Mouse (Mus musculus): Measurements from ENCODE around the gene Stac. TPM values are rescaled to one million over a fixed set of nuclear protein-coding genes. Genes with fewer than 3 reads are reported as not detected.

The Stac gene
- polyA plus RNA-seq, 1 experiment from 2014 or later = 10.9 TPM

- Histone ChIP-seq H3K36me3 (no peaks in the 10 kb centered on the region), H3K9me3 (no peaks in the 10 kb centered on the region), H3K9ac (no peak overlapping the region), H3K27ac (replicated peaks) (no peak overlapping the region), H3K4me3 (no peak overlapping the region), H3K4me1 (replicated peaks) (no peaks in the 10 kb centered on the region), H3K27me3 (no peaks in the 10 kb centered on the region), H3K4me2 (no peak overlapping the region)
- WGBS = 78% methylated on average over 2 of the region's 2 CpGs
- ATAC-seq (ENCODE audit: low FRiP score, low read depth) = no peak
Measured at GRCm38 (mm10) chr9:111684170-111684569, 6.0 kb downstream of the Stac start.

DNA sequence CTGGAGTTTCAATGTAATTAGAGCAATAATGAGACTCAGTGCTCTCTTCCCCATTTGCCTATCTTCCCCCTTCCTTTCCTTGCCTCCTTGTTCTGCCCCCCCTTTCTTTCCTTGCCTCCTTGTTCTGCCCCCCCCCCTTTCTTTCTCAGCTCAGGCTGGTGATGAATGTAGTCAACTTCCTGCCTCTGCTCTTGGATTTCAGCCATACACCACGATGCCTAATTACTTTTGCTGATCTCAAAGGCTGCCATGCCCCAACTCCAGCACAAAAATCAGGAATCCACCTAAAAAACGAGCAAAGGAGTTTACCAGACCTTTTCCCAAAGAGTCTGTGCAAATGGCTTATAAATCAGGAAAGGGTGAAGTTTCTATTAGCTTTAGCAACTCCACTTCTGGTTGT is 10.6 kb downstream of the Stac start:
- H3K27me3 ChIP-seq = no peaks in the 10 kb centered on the region
- 30% methylated on average over 2 of the region's 2 CpGs for WGBS
- no peak overlapping the region for H3K4me3 ChIP-seq
- H3K4me2 ChIP-seq = no peak overlapping the region
- no peaks in the 10 kb centered on the region for H3K4me1 ChIP-seq (replicated peaks)
- H3K27ac ChIP-seq (replicated peaks) = no peak overlapping the region
- no peak for ATAC-seq (ENCODE audit: low FRiP score, low read depth)
- H3K9me3 ChIP-seq = no peaks in the 10 kb centered on the region
- no peak overlapping the region for H3K9ac ChIP-seq
- no peaks in the 10 kb centered on the region for H3K36me3 ChIP-seq

DNA sequence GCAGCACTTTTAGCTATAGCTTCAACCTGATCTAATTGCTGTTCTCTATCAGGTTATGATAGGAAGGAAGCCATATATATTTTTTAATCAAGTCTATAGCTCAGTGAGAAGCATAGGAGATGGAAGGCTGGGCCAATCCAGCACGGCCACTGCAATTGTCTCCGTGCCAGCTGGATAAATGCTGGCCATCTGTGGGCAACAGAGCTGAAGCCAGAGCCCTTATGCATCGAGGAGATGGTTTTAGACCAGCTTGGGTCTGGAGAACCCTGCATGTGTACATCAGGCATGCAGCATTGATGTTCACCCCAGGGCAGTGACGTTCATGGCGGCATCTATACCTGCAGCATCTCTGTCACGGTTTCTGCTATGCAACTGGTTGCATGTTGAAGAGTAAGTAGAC is 20.3 kb downstream of the Stac start:
- no peaks in the 10 kb centered on the region for H3K9me3 ChIP-seq
- no peaks in the 10 kb centered on the region for H3K36me3 ChIP-seq
- H3K27ac ChIP-seq (replicated peaks) = no peak overlapping the region
- no peak overlapping the region for H3K4me2 ChIP-seq
- WGBS = 89% methylated on average over 6 of the region's 6 CpGs
- H3K27me3 ChIP-seq = no peaks in the 10 kb centered on the region
- H3K9ac ChIP-seq = no peak overlapping the region
- H3K4me3 ChIP-seq = no peak overlapping the region
- ATAC-seq (ENCODE audit: low FRiP score, low read depth) = no peak
- no peaks in the 10 kb centered on the region for H3K4me1 ChIP-seq (replicated peaks)

- no peak for ATAC-seq (ENCODE audit: low FRiP score, low read depth)
- no peak overlapping the region for H3K9ac ChIP-seq
- no peak overlapping the region for H3K4me2 ChIP-seq
- no peak overlapping the region for H3K27ac ChIP-seq (replicated peaks)
- H3K4me3 ChIP-seq = no peak overlapping the region
- H3K9me3 ChIP-seq = no peaks in the 10 kb centered on the region
- H3K4me1 ChIP-seq (replicated peaks) = no peaks in the 10 kb centered on the region
- WGBS = 78% methylated on average over 4 of the region's 4 CpGs
- H3K27me3 ChIP-seq = no peaks in the 10 kb centered on the region
- H3K36me3 ChIP-seq = no peaks in the 10 kb centered on the region
Measured at GRCm38 (mm10) chr9:111655066-111655465, 35.1 kb downstream of the Stac start.

- Histone ChIP-seq H3K27ac (replicated peaks) (no peak overlapping the region), H3K4me3 (no peak overlapping the region), H3K27me3 (no peaks in the 10 kb centered on the region), H3K36me3 (no peaks in the 10 kb centered on the region), H3K9ac (no peak overlapping the region), H3K4me2 (no peak overlapping the region), H3K9me3 (no peaks in the 10 kb centered on the region), H3K4me1 (replicated peaks) (no peaks in the 10 kb centered on the region)
- WGBS = 83% methylated on average over 4 of the region's 4 CpGs
- ATAC-seq (ENCODE audit: low FRiP score, low read depth) = no peak
Measured at GRCm38 (mm10) chr9:111644228-111644627, 45.9 kb downstream of the Stac start.

GRCm38 (mm10) chr9:111643369-111643768 is 46.8 kb downstream of the Stac start:
- no peak overlapping the region for H3K4me2 ChIP-seq
- H3K4me3 ChIP-seq = no peak overlapping the region
- ATAC-seq (ENCODE audit: low FRiP score, low read depth) = no peak
- no peaks in the 10 kb centered on the region for H3K36me3 ChIP-seq
- H3K27ac ChIP-seq (replicated peaks) = no peak overlapping the region
- no peak overlapping the region for H3K9ac ChIP-seq
- no peaks in the 10 kb centered on the region for H3K9me3 ChIP-seq
- no peaks in the 10 kb centered on the region for H3K27me3 ChIP-seq
- 70% methylated on average over 5 of the region's 5 CpGs for WGBS
- no peaks in the 10 kb centered on the region for H3K4me1 ChIP-seq (replicated peaks)

- Histone ChIP-seq H3K27me3 (no peaks in the 10 kb centered on the region), H3K4me1 (replicated peaks) (no peaks in the 10 kb centered on the region), H3K9me3 (no peaks in the 10 kb centered on the region), H3K4me2 (no peak overlapping the region), H3K36me3 (no peaks in the 10 kb centered on the region), H3K27ac (replicated peaks) (no peak overlapping the region), H3K4me3 (no peak overlapping the region), H3K9ac (no peak overlapping the region)
- 57% methylated on average over 2 of the region's 2 CpGs for WGBS
- no peak for ATAC-seq (ENCODE audit: low FRiP score, low read depth)
Measured at GRCm38 (mm10) chr9:111637641-111638040, 52.5 kb downstream of the Stac start.

GRCm38 (mm10) chr9:111632833-111633232 is 57.3 kb downstream of the Stac start:
- H3K9ac ChIP-seq = no peak overlapping the region
- no peaks in the 10 kb centered on the region for H3K4me1 ChIP-seq (replicated peaks)
- H3K27ac ChIP-seq (replicated peaks) = no peak overlapping the region
- no peak overlapping the region for H3K4me2 ChIP-seq
- H3K36me3 ChIP-seq = no peaks in the 10 kb centered on the region
- WGBS = 63% methylated on average over 4 of the region's 4 CpGs
- ATAC-seq (ENCODE audit: low FRiP score, low read depth) = no peak
- H3K27me3 ChIP-seq = no peaks in the 10 kb centered on the region
- no peak overlapping the region for H3K4me3 ChIP-seq
- H3K9me3 ChIP-seq = no peaks in the 10 kb centered on the region

DNA sequence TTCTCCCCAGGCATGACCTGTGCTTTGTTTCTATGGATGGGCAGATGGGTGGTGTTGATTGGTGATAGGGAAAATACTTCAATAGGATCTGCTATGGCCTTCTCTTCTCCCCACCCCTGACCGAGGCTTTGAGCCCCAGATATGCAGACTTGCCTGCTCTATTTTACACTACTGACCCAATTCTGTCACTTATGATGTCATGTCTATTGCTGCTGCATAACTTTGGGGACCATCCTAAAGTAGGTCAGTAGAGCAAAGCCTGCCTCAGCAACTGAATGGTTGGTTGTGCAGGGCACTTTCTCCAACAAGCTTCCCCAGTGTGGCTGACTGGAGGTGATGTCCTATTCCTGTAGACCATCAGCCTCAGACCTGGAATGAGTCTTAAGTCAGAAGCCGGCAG is 69.0 kb downstream of the Stac start:
- Histone ChIP-seq H3K27ac (replicated peaks) (no peak overlapping the region), H3K4me3 (no peak overlapping the region), H3K4me2 (no peak overlapping the region), H3K4me1 (replicated peaks) (no peaks in the 10 kb centered on the region), H3K27me3 (no peaks in the 10 kb centered on the region), H3K36me3 (no peaks in the 10 kb centered on the region), H3K9ac (no peak overlapping the region), H3K9me3 (no peaks in the 10 kb centered on the region)
- WGBS = 96% methylated on average over 2 of the region's 2 CpGs
- 0 out of 2 replicates have a peak, but pooled peaks have one; percentile 38 for ATAC-seq (ENCODE audit: low FRiP score, low read depth)

DNA sequence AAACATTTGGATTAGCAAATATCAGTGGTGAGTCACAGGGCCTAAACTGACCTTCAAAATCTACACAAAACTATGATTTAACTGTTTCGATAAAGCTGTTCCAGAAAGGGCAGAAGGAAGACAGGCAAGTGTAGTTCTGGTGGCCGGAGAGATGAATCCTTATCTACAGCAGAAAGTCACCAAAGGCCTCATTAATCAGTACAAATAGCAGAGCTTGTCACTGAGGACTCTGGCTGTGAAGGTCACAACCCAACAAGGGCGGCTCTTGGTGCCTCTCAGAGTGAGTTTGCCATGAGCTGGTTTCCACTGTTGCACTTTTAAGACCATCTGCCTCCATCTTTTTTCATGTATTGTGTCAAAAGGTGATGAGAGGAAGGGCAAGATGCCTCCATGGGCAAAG is 78.8 kb downstream of the Stac start:
- no peak for ATAC-seq (ENCODE audit: low FRiP score, low read depth)
- Histone ChIP-seq H3K27me3 (no peaks in the 10 kb centered on the region), H3K4me1 (replicated peaks) (no peaks in the 10 kb centered on the region), H3K27ac (replicated peaks) (no peak overlapping the region), H3K4me2 (no peak overlapping the region), H3K9me3 (no peaks in the 10 kb centered on the region), H3K9ac (no peak overlapping the region), H3K4me3 (no peak overlapping the region), H3K36me3 (no peaks in the 10 kb centered on the region)
- 86% methylated on average over 3 of the region's 3 CpGs for WGBS

- no peaks in the 10 kb centered on the region for H3K36me3 ChIP-seq
- 78% methylated on average over 6 of the region's 6 CpGs for WGBS
Measured at GRCm38 (mm10) chr9:111608762-111609161, 81.4 kb downstream of the Stac start.

DNA sequence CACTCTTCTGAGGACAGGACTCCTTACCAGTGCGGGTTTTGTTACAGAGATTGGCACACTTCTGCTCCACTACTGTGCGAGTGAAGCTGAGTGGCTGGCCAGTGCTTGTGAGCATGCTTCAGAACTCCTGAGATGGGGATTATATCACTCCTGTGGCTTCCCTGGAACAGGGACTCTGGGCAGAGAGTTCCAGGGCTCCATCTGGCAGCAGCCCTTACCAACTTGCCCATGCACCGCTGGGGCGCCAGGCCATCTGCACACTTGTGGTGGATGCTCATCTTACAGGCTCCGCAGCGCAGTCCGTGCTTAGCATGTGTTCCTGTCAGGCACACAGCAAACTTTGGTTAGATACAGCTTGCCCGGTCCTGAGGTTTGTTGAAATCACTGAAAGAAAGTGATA is 83.5 kb downstream of the Stac start:
- no peaks in the 10 kb centered on the region for H3K36me3 ChIP-seq
- no peak overlapping the region for H3K9ac ChIP-seq
- H3K4me2 ChIP-seq = no peak overlapping the region
- 0 out of 2 replicates have a peak, but pooled peaks have one; percentile 45 for ATAC-seq (ENCODE audit: low FRiP score, low read depth)
- H3K27ac ChIP-seq (replicated peaks) = no peak overlapping the region
- no peaks in the 10 kb centered on the region for H3K9me3 ChIP-seq
- no peaks in the 10 kb centered on the region for H3K27me3 ChIP-seq
- H3K4me1 ChIP-seq (replicated peaks) = no peaks in the 10 kb centered on the region
- H3K4me3 ChIP-seq = no peak overlapping the region
- WGBS = 80% methylated on average over 8 of the region's 8 CpGs

More at GRCm38 (mm10) chr9:111608762-111609161, 81.4 kb downstream of the Stac start:
- Histone ChIP-seq H3K9ac (no peak overlapping the region), H3K27me3 (no peaks in the 10 kb centered on the region), H3K4me1 (replicated peaks) (no peaks in the 10 kb centered on the region), H3K4me3 (no peak overlapping the region), H3K9me3 (no peaks in the 10 kb centered on the region), H3K27ac (replicated peaks) (no peak overlapping the region), H3K4me2 (no peak overlapping the region)
- no peak for ATAC-seq (ENCODE audit: low FRiP score, low read depth)

DNA sequence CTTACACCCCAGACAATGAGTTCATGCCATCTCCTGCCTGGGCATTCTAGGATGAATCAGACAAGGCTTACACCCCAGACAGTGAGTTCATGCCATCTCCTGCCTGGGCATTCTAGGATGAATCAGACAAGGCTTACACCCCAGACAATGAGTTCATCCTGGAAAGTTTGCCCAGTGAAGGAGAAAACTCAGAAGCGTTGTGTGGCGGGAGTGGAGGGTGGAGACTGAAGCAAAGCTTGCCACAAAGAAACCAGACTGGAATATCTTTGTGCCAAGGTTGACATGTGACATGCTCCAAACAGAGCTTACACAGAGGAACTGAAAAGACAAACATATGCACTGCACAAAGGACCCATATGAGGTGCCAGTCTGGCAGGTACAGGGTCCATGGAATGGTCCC is 102.6 kb downstream of the Stac start:
- WGBS = 75% methylated on average over 2 of the region's 2 CpGs

More for the DNA sequence above, 102.6 kb downstream of the Stac start:
- Histone ChIP-seq H3K27me3 (no peaks in the 10 kb centered on the region), H3K36me3 (no peaks in the 10 kb centered on the region), H3K4me2 (no peak overlapping the region), H3K9me3 (no peaks in the 10 kb centered on the region), H3K4me1 (replicated peaks) (no peaks in the 10 kb centered on the region), H3K9ac (no peak overlapping the region), H3K27ac (replicated peaks) (no peak overlapping the region), H3K4me3 (no peak overlapping the region)
- no peak for ATAC-seq (ENCODE audit: low FRiP score, low read depth)
